18 mouse cellular contexts compared by ENCODE assay signal in the genomic region with DNA sequence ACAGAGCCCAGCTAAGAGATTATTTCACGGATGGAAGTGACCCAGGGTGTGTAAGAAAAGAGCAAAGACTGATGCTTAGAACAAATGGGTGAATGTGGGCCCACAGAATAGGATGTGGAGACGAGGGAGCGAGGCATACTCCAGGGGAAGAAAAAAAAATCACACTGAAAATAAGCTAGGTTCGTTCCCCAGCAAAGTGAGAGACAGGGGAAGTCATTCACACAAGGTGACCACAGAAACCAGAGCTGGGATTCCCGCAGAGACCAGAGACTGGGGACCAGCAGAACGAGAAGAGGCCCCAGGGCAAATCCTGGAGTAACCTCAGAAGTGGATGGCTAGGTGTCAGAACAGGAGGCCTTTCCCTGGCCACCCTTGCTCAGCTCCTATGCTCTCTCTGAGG. TPM values are rescaled to one million over a fixed set of nuclear protein-coding genes. Genes with fewer than 3 reads are reported as not detected.
DNase-seq lines count a peak whose midpoint lies in the region; ATAC-seq and TF ChIP-seq lines count a peak whose summit lies in the region.
"Had no signal": no experiment of that assay in that cellular context is flagged by ENCODE, and none has a peak within 500 bp of the region (broad histone marks: within the 10 kb centered on the region; RNA-seq: fewer than 3 reads in every experiment).

No protein-coding gene starts in this region.

- peaks cover 47% of the 10 kb centered on the region for H3K4me1 ChIP-seq in forebrain, embryonic 15.5 days
- H3K4me1 ChIP-seq in forebrain, embryonic 14.5 days (ENCODE audit: control insufficient read depth, insufficient read depth, low read length), result peaks cover 8% of the 10 kb centered on the region; the same call in 1 of the 2 replicates
- H3K4me1 ChIP-seq in heart, embryonic 15.5 days (replicated peaks), result peaks cover 50% of the 10 kb centered on the region
- H3K4me1 ChIP-seq in midbrain, postnatal 0 days (ENCODE audit: insufficient read depth, low read length), result no peaks in the 10 kb centered on the region
- peaks cover 23% of the 10 kb centered on the region; the same call in 1 of the 2 replicates for H3K4me1 ChIP-seq in midbrain, embryonic 15.5 days

- H3K4me2 ChIP-seq in forebrain, embryonic 15.5 days (replicated peaks), result no peak overlapping the region
- H3K4me2 ChIP-seq in forebrain, embryonic 14.5 days (ENCODE audit: low read length), result no peak overlapping the region
- peak overlapping the region; percentile 44 for H3K4me2 ChIP-seq in heart, embryonic 15.5 days
- no peak overlapping the region for H3K4me2 ChIP-seq in midbrain, postnatal 0 days (ENCODE audit: low read depth, low read length, poor library complexity, severe bottlenecking)
- no peak overlapping the region for H3K4me2 ChIP-seq in midbrain, embryonic 15.5 days
- H3K4me2 ChIP-seq in myocyte (ENCODE audit: low read depth), result peak overlapping the region; percentile 13
- H3K4me2 ChIP-seq: embryonic facial prominence, embryonic 12.5 days had no signal

- no peaks in the 10 kb centered on the region for H3K9me3 ChIP-seq in forebrain, embryonic 15.5 days
- H3K9me3 ChIP-seq in forebrain, embryonic 14.5 days (replicated peaks; ENCODE audit: control insufficient read depth, low read length), result no peaks in the 10 kb centered on the region
- no peaks in the 10 kb centered on the region for H3K9me3 ChIP-seq in heart, embryonic 15.5 days (replicated peaks)
- H3K9me3 ChIP-seq in midbrain, postnatal 0 days (ENCODE audit: low read length), result no peaks in the 10 kb centered on the region
- H3K9me3 ChIP-seq in midbrain, embryonic 15.5 days, result no peaks in the 10 kb centered on the region
- H3K9me3 ChIP-seq: embryonic facial prominence, embryonic 12.5 days; G1E; intestine, embryonic 15.5 days; kidney, embryonic 15.5 days; limb, embryonic 10.5 days had no signal

- no peak for TF ChIP-seq POLR2A in myocyte (IDR thresholded peaks at IDR 0.05; ENCODE audit: insufficient read length, low read depth)

- no peak overlapping the region for H3K4me3 ChIP-seq in forebrain, embryonic 15.5 days
- no peak overlapping the region for H3K4me3 ChIP-seq in forebrain, embryonic 14.5 days (ENCODE audit: low read depth, low read length)
- no peak overlapping the region for H3K4me3 ChIP-seq in heart, embryonic 15.5 days
- H3K4me3 ChIP-seq in midbrain, postnatal 0 days (ENCODE audit: low read depth, low read length), result no peak overlapping the region
- H3K4me3 ChIP-seq in midbrain, embryonic 15.5 days, result no peak overlapping the region
- no peak overlapping the region for H3K4me3 ChIP-seq in myocyte
- H3K4me3 ChIP-seq: embryonic facial prominence, embryonic 12.5 days; intestine, embryonic 15.5 days; kidney, embryonic 15.5 days; limb, embryonic 10.5 days had no signal

- no peaks in the 10 kb centered on the region for H3K27me3 ChIP-seq in forebrain, embryonic 15.5 days
- no peaks in the 10 kb centered on the region for H3K27me3 ChIP-seq in forebrain, embryonic 14.5 days (replicated peaks; ENCODE audit: control insufficient read depth, insufficient read depth, low read length)
- H3K27me3 ChIP-seq in heart, embryonic 15.5 days, result no peaks in the 10 kb centered on the region
- no peaks in the 10 kb centered on the region for H3K27me3 ChIP-seq in midbrain, postnatal 0 days (ENCODE audit: insufficient read depth, low read length)
- no peaks in the 10 kb centered on the region for H3K27me3 ChIP-seq in midbrain, embryonic 15.5 days (replicated peaks)
- no peaks in the 10 kb centered on the region for H3K27me3 ChIP-seq in myocyte (ENCODE audit: control insufficient read depth, insufficient read depth, insufficient read length)
- H3K27me3 ChIP-seq: embryonic facial prominence, embryonic 12.5 days; intestine, embryonic 15.5 days; kidney, embryonic 15.5 days had no signal

- ATAC-seq in forebrain, embryonic 15.5 days (replicated peaks), result no peak
- no peak for ATAC-seq in forebrain, embryonic 14.5 days
- no peak for ATAC-seq in heart, embryonic 15.5 days (replicated peaks; ENCODE audit: insufficient number of reproducible peaks, insufficient read depth, low FRiP score, low read depth)
- no peak for ATAC-seq in midbrain, postnatal 0 days (ENCODE audit: low FRiP score)
- no peak for ATAC-seq in midbrain, embryonic 15.5 days (replicated peaks)
- ATAC-seq: intestine, embryonic 15.5 days had no signal

- H3K36me3 ChIP-seq in forebrain, embryonic 15.5 days, result no peaks in the 10 kb centered on the region
- no peaks in the 10 kb centered on the region for H3K36me3 ChIP-seq in forebrain, embryonic 14.5 days (ENCODE audit: control insufficient read depth, insufficient read depth, low read length)
- no peaks in the 10 kb centered on the region for H3K36me3 ChIP-seq in heart, embryonic 15.5 days
- H3K36me3 ChIP-seq in midbrain, postnatal 0 days (ENCODE audit: insufficient read depth, low read length), result 0 out of 2 replicates have a peak, but pooled peaks cover 2% of the 10 kb centered on the region
- no peaks in the 10 kb centered on the region for H3K36me3 ChIP-seq in midbrain, embryonic 15.5 days (replicated peaks)
- H3K36me3 ChIP-seq in myocyte (ENCODE audit: control insufficient read depth, insufficient read depth), result peaks cover 1% of the 10 kb centered on the region
- H3K36me3 ChIP-seq: embryonic facial prominence, embryonic 12.5 days; G1E; intestine, embryonic 15.5 days; kidney, embryonic 15.5 days had no signal

- DNase-seq in forebrain, embryonic 14.5 days (ENCODE audit: low spot score), result no peak
- no peak for DNase-seq in heart, postnatal 25 days (ENCODE audit: low spot score)
- DNase-seq in midbrain, postnatal 0 days (ENCODE audit: low spot score), result no peak
- no peak for DNase-seq in right cerebral cortex, postnatal 36 days (ENCODE audit: low spot score in 2 of 2)
- DNase-seq: lung, adult 2 months; lung, postnatal 4 days; midbrain, embryonic 14.5 days; thymus, postnatal 4 days had no signal

- peak overlapping the region; percentile 44; the same call in 1 of the 2 replicates for H3K27ac ChIP-seq in forebrain, embryonic 15.5 days (replicated peaks)
- H3K27ac ChIP-seq in forebrain, embryonic 14.5 days (ENCODE audit: low read depth, low read length), result no peak overlapping the region
- peak overlapping the region; percentile 24; the same call in 1 of the 2 replicates for H3K27ac ChIP-seq in heart, embryonic 15.5 days
- 0 out of 2 replicates have a peak overlapping the region, but pooled peaks have one; percentile 12 for H3K27ac ChIP-seq in midbrain, postnatal 0 days (ENCODE audit: low read depth, low read length)
- H3K27ac ChIP-seq in midbrain, embryonic 15.5 days, result no peak overlapping the region
- H3K27ac ChIP-seq: embryonic facial prominence, embryonic 12.5 days; intestine, embryonic 15.5 days; kidney, embryonic 15.5 days; limb, embryonic 10.5 days had no signal

- 71% methylated on average over 6 of the region's 6 CpGs for whole genome bisulfite sequencing in forebrain, embryonic 15.5 days
- 63% methylated on average over 6 of the region's 6 CpGs for WGBS in forebrain, embryonic 14.5 days
- whole genome bisulfite sequencing in heart, embryonic 15.5 days, result 54% methylated on average over 6 of the region's 6 CpGs
- 67% methylated on average over 6 of the region's 6 CpGs for WGBS in midbrain, postnatal 0 days
- 70% methylated on average over 6 of the region's 6 CpGs for WGBS in midbrain, embryonic 15.5 days

- intact Hi-C loops in heart, postnatal 25 days (cut with DNase I), result no loop called here

- no peak overlapping the region for H3K9ac ChIP-seq in forebrain, embryonic 15.5 days (replicated peaks)
- no peak overlapping the region for H3K9ac ChIP-seq in forebrain, embryonic 14.5 days (ENCODE audit: low read length)
- H3K9ac ChIP-seq in heart, embryonic 15.5 days, result no peak overlapping the region
- no peak overlapping the region for H3K9ac ChIP-seq in midbrain, postnatal 0 days (replicated peaks; ENCODE audit: low read length, poor library complexity, severe bottlenecking)
- no peak overlapping the region for H3K9ac ChIP-seq in midbrain, embryonic 15.5 days
- H3K9ac ChIP-seq: embryonic facial prominence, embryonic 12.5 days; intestine, embryonic 15.5 days; kidney, embryonic 15.5 days had no signal

- no peak for TF ChIP-seq CTCF in midbrain, postnatal 0 days (IDR thresholded peaks at IDR 0.05)

- H3K79me2 ChIP-seq in myocyte (ENCODE audit: control insufficient read depth, insufficient read depth), result peaks cover 64% of the 10 kb centered on the region

- no peak overlapping the region for H3ac ChIP-seq in myocyte (ENCODE audit: control insufficient read depth, insufficient read length)

TF ChIP-seq in myocyte, 11 proteins besides CTCF, POLR2A, EP300 and RAD21:
- TF ChIP-seq USF1 (IDR thresholded peaks at IDR 0.05; ENCODE audit: low read depth), result no peak

RNA-seq across cellular contexts. Expression of a gene that starts 9.8 kb away (rescaled TPM):
- 30.9 and 31.0 TPM in 2 replicates for polyA plus RNA-seq in forebrain, embryonic 15.5 days (2015; fragmentation: Nextera tagmentation; extraction: Ambion mirVana)
- 24.6 and 28.8 TPM in 2 replicates for polyA plus RNA-seq in forebrain, embryonic 14.5 days (2014; fragmentation: Nextera tagmentation; extraction: Ambion mirVana)
- polyA plus RNA-seq in heart, embryonic 15.5 days (2015; fragmentation: Nextera tagmentation; extraction: Ambion mirVana), result 22.0 and 32.6 TPM in 2 replicates
- 10 to 100 TPM; 10.9 to 12.4 TPM for total RNA-seq in heart, postnatal 25 days (2021)
- 23.2 and 25.5 TPM in 2 replicates for total RNA-seq in midbrain, postnatal 0 days (2014; rRNA removed)
- 19.3 and 21.5 TPM in 2 replicates for polyA plus RNA-seq in midbrain, postnatal 0 days (2015; fragmentation: Nextera tagmentation; extraction: Ambion mirVana)
- polyA plus RNA-seq in midbrain, embryonic 15.5 days (2015; fragmentation: Nextera tagmentation; extraction: Ambion mirVana), result 33.2 and 35.1 TPM in 2 replicates
- polyA plus RNA-seq in myocyte (2012; fragmentation: generic; extraction: Trizol), result 49.5 TPM
- total RNA-seq: granulocyte monocyte progenitor cell, adult 5-6 weeks had no signal

RNA-seq across cellular contexts. Expression of a gene that starts 36.6 kb away (rescaled TPM):
- 127 and 145 TPM in 2 replicates for polyA plus RNA-seq in forebrain, embryonic 15.5 days (2015; fragmentation: Nextera tagmentation; extraction: Ambion mirVana)
- polyA plus RNA-seq in forebrain, embryonic 14.5 days (2014; fragmentation: Nextera tagmentation; extraction: Ambion mirVana), result 144 and 158 TPM in 2 replicates
- polyA plus RNA-seq in heart, embryonic 15.5 days (2015; fragmentation: Nextera tagmentation; extraction: Ambion mirVana), result 103 and 108 TPM in 2 replicates
- 100 to 1,000 TPM; 133 to 155 TPM for total RNA-seq in heart, postnatal 25 days (2021)
- 350 and 362 TPM in 2 replicates for total RNA-seq in midbrain, postnatal 0 days (2014; rRNA removed)
- polyA plus RNA-seq in midbrain, postnatal 0 days (2015; fragmentation: Nextera tagmentation; extraction: Ambion mirVana), result 236 and 258 TPM in 2 replicates
- 144 and 149 TPM in 2 replicates for polyA plus RNA-seq in midbrain, embryonic 15.5 days (2015; fragmentation: Nextera tagmentation; extraction: Ambion mirVana)
- 349 TPM for polyA plus RNA-seq in myocyte (2012; fragmentation: generic; extraction: Trizol)

RNA-seq across cellular contexts. Expression of a gene that starts 57.0 kb away (rescaled TPM):
- polyA plus RNA-seq in forebrain, embryonic 15.5 days (2015; fragmentation: Nextera tagmentation; extraction: Ambion mirVana), result 6.7 and 7.7 TPM in 2 replicates
- polyA plus RNA-seq in forebrain, embryonic 14.5 days (2014; fragmentation: Nextera tagmentation; extraction: Ambion mirVana), result 8.0 and 8.1 TPM in 2 replicates
- polyA plus RNA-seq in heart, embryonic 15.5 days (2015; fragmentation: Nextera tagmentation; extraction: Ambion mirVana), result 0.71 and 1.4 TPM in 2 replicates
- 10 to 100 TPM; 14.9 to 15.4 TPM for total RNA-seq in heart, postnatal 25 days (2021)
- total RNA-seq in midbrain, postnatal 0 days (2014; rRNA removed), result 118 and 131 TPM in 2 replicates
- polyA plus RNA-seq in midbrain, postnatal 0 days (2015; fragmentation: Nextera tagmentation; extraction: Ambion mirVana), result 7.2 and 9.0 TPM in 2 replicates
- 10.9 and 14.2 TPM in 2 replicates for polyA plus RNA-seq in midbrain, embryonic 15.5 days (2015; fragmentation: Nextera tagmentation; extraction: Ambion mirVana)
- polyA plus RNA-seq in myocyte (2012; fragmentation: generic; extraction: Trizol), result 40.5 TPM
- total RNA-seq: granulocyte monocyte progenitor cell, adult 5-6 weeks had no signal
- polyA plus RNA-seq: G1E had no signal

Comparison
In these comparisons a context has a peak if more than half of its experiments do, and no peak if none do; other contexts are left out.
1. H3K27ac ChIP-seq: peak in forebrain, embryonic 15.5 days (single experiment), heart, embryonic 15.5 days (single experiment) and midbrain, postnatal 0 days (single experiment); none in forebrain, embryonic 14.5 days (single experiment) and midbrain, embryonic 15.5 days (single experiment).
2. H3K4me2 ChIP-seq: peak in heart, embryonic 15.5 days (single experiment) and myocyte (single experiment); none in forebrain, embryonic 15.5 days (single experiment), forebrain, embryonic 14.5 days (single experiment), midbrain, postnatal 0 days (single experiment) and midbrain, embryonic 15.5 days (single experiment).